Mouse (Mus musculus): ENCODE results near the gene Pla2g4b.

The Pla2g4b gene

DNA sequence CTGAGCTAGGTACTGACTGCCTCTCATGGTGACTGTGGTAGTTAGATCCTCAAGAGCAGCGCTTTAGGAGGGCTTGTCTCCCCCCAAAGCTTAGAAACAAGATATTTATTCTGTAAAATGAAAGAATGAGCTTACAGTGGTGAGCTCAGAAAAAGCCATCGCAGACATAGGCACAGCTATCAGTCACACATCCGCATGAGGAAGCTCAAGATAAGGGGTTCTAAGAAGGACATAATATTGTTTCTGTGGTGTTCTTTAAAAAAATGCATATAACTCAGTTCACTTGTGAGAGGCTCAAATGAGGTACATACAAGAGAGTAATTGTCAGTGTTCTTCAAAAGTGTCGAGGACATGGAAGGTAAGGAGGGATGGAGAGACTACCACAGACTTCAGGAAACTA, 17.3 kb upstream of the Pla2g4b start:
- DNase-seq (ENCODE audit: low spot score) = no peak

DNA sequence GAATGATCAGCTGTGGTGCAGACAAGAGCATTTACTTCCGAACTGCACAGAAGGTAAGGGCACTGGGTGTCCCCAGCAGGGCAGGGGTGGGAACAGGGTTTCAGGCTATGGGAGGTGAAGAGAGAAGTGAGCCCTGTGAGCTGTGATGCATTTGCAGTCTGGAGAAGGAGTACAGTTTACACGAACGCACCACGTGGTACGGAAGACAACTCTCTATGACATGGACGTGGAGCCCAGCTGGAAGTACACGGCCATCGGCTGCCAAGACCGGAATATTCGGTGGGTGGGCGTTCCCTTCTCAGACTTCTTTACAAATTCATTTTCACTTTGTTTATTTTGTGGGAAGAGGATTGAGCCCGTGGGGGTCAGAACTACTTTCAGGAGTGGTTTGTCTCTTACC, 15.6 kb upstream of the Pla2g4b start:
- no peak for DNase-seq (ENCODE audit: low spot score)

DNA sequence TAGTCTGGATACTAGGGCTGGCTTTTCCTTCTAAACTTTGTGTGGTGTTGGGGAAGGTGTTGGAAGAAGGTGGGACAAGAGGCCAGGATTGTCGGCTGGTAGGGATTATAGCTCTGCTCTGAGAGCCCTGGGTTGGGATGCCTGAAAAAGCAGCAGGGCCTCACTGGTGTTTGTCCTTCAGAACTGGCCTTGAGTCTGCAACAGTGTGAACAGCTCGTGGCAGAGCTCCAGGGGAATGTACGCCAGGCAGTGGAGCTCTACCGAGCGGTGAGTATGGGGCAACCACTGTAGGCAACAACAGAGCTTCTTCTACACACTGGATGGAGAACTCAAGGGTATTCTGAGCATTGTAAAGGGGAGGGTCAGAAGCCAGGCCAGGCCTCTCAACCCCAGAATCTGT, 8.9 kb upstream of the Pla2g4b start:
- DNase-seq (ENCODE audit: low spot score) = no peak

DNA sequence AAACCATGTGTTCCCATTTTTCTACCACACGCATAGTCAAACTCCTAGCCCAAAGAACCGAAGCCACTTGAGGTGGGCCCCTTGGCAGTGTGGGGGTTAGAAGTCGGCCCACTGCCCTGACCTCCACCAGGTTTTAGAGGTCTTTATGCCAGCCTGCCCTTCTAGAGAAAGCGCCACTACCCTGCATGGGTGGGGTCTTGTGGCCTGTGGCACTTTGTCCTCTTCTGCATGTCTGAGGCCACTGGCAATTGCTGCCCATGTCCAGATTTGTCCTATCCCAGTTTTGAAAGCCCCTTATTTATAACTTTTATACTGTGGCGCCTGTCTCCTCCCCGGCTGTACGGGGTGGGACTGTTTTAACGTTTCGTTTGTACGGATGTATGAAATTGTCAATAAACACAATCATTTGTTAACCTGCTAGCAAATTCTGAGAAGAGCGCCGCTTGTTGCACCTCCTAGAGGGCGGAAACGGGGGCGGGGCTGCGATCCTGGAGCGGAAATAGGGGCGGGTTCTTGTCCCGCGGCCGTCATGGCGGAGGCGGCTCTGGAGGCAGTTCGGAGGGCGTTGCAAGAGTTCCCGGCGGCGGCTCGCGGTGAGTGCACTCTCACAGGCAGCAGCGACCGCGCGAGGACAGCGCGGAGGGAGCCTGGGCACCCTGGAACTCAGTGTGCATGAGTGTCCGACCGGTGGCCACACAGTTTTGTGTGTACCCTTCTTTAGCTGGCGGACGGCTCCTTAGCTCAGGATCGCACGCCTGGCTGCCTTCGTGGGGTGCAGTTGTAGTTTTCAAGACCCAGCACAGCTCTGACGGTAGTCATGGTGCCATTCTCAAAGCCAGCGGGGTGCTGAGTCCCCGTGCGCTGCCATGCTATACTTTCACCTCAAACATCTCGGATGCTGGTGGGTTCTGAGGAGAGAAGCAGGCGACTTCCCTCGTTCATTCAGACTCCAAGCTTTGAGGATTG, 6.0 kb upstream of the Pla2g4b start, which contains the start of the genes Jmjd7 and Gm28042:
TSS of gene Jmjd7 (plus strand) at position 500 of the 966 bp plus-strand sequence.
TSS of gene Gm28042 (plus strand) at position 510 of the 966 bp plus-strand sequence.
- DNase-seq (ENCODE audit: low spot score) = peak; percentile 72

DNA sequence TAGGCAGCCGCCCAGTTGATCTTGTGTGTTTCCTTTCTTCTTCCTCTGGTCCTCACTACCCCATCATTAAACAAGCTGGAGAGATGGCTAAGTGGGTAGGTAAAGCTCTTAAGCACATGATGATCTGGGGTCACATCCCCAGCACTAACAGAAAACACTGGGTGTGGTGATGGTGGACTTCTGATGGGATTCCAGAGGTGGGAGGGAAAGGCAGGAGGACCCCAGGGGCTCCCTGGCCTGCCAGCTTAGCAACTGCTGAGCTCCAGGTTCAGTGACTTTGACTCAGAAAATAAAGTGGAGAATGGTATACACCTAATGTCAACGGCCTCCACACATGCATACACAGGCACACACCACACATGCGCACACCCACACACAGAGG, 5.3 kb upstream of the Pla2g4b start:
- no peak for DNase-seq (ENCODE audit: low spot score)

DNA sequence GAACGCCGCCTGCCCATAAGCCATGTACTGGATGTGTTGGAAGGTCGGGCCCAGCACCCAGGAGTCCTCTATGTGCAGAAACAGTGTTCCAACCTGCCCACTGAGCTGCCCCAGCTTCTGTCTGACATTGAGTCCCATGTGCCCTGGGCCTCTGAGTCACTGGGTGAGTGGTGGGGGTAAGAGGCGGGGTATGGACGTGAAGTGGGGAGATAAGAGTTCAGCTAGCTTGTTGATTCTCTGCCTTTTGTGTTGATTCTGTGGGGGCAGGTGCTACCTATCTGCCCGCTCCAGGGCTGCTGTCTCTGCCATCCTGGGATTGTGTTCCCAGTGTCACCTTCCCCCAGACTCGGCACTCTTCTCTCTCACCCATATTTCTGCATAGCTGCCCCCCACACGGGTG, 2.8 kb upstream of the Pla2g4b start:
- no peak for DNase-seq (ENCODE audit: low spot score)

DNA sequence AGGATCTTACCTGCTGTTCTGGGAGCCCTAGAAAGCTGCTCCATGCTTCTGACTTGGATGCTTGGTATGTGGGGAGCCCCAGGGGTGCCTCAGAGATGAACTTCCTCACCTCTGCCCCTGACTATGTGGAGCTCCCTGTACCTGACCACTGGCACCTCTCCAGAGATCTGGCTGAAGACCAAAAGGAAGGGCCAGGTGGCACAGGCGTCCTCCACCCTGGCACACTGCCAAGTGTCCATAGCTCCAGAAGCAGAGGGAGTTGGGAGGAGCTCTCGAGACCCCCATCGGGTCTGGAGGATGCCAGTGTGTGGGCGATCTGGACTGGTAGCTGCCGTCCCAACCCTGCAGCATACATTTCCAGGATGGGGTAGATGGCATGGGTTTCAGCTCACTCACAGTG, 509 bp downstream of the Pla2g4b start:
- DNase-seq (ENCODE audit: low spot score) = no peak

DNA sequence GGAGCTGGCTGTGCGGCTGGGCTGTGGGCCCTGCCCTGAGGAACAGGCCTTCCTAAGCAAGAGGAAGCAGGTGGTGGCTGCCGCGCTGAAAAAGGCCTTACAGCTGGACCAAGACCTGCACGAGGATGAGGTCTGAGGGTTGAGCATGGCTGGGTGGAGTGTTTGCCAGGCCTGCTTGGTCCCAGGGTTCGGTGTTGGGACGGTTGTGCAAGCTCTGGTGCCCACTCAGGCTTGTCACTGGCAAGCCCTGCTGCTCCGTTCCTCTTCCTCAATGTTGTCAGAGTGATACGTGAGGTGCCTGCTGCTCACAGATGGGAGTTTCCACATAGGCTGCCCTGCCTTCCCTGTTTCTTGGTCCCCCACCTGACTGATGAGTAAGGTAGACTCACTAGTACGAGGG, 4.5 kb downstream of the Pla2g4b start:
- DNase-seq (ENCODE audit: low spot score) = no peak

DNA sequence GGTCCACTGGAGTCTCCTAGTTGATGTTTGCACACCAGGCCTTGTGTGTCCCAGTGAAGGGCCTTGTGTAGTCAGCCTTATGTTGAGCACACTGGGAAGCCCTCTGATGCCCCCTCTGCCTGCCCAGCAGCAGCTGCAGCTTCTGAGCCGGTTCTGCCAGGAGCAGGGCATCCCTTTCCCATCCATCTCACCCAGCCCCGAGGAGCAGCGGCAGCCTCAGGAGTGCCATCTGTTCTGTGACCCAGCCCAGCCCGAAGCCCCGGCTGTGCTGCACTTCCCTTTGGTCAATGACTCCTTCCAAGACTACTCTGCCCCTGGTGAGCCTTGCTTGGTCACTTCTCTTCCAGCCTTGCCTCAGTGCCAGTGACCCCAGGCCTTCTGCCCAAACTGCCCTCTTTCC, 7.8 kb downstream of the Pla2g4b start:
- DNase-seq (ENCODE audit: low spot score) = no peak

DNA sequence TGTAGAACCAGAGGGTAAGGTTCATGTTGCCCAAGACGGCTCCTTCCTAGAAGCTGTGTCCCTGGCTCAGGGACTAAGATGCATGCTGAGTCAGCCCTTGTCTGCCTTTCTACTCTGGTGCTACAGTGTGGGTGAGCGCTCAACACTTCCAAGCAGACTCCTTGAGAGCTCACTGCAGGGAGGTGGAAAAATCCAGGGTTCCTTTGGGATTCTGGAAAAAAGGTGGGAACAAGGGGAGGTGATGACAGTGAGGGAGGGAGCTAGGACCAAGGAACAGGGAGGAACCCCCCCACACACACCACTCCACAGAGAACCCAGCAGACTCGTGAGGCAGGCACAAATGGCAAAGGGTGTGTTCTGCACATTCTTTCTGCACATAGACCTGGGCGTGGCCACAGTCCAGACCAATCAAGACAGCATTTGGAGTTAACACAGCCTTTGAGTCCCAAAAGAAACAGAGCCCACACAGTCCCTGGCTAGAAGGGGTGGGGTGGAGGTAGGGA, 10.9 kb downstream of the Pla2g4b start:
- no peak for DNase-seq (ENCODE audit: low spot score)

DNA sequence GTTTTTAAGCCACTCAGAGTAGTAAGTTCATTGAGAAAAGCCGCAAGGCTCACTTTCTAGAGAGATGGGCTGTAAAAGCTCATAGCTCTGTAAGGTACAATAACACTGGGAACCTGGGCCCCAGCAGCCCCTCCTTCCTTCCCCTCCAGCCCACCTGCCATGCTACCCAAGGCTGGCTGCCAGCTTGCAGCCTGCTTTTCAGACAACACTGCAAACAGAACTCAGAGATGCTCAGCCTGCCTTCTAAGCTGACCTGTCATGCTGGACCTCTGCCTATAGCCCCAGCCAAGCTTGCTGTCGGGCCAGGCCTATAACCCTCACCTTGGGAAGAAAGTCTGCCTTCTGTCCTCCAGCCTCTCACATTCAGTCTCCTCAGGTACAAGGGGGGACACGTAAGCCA, 11.5 kb downstream of the Pla2g4b start:
- DNase-seq (ENCODE audit: low spot score) = no peak

DNA sequence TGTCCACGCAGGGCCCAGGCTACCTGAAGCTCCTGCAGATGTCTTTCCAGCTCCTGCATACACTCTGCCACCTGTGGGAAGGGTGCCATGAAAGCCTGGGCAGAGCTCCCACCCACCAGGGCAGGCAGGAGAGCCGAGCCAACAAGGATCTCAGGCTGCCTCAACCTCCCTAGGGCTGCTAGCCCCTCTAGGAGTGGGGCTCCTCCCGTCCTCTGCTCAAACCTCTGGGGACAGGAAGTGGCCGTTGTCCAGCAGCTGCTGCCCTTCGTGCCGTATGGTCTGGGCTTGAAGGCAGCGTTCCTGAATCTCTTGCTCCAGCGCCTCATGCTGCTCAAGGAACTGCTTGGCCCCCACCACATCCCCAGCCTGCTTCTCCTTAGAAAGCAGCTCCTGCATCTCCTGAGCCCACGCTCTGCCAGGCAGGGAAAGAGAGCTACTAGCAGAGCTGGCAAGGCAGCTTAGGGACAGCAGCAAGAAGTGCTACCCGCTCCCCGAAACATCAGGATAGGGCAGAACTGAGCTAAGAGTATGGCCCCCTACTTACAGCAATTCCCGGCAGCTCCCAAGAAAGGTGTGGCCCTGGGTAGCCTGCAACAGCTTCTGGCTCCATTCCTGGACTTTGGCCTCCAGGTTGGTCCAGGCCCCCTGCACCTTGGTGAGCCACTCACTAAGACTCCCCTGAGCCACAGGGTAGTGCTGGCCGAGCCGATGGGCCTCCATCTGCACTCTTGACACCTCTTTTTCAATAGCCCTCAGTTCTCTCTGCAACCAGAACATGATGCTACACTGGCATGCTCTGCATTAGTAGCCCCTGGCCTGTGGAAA, 13.5 kb downstream of the Pla2g4b start:
- DNase-seq (ENCODE audit: low spot score) = no peak

DNA sequence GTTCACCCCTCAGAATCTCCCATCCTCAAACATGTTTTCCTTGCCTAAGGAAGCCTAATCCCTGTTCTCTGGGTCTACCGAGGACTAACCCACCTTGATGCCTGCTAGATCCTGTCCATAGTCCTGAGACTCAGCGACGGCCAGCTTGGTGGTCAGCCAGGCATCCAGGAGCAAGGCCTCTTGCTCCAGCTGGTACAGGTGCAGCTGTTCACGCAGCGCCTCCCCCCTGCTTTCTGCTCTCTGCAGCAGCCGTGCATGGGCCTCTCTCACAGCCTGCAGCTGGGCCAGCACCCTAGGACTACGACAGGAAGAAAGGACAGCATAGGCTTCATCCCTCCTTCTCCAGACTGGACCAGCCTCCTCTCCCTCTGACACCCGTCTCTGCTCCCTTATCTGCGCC, 15.0 kb downstream of the Pla2g4b start:
- no peak for DNase-seq (ENCODE audit: low spot score)

DNA sequence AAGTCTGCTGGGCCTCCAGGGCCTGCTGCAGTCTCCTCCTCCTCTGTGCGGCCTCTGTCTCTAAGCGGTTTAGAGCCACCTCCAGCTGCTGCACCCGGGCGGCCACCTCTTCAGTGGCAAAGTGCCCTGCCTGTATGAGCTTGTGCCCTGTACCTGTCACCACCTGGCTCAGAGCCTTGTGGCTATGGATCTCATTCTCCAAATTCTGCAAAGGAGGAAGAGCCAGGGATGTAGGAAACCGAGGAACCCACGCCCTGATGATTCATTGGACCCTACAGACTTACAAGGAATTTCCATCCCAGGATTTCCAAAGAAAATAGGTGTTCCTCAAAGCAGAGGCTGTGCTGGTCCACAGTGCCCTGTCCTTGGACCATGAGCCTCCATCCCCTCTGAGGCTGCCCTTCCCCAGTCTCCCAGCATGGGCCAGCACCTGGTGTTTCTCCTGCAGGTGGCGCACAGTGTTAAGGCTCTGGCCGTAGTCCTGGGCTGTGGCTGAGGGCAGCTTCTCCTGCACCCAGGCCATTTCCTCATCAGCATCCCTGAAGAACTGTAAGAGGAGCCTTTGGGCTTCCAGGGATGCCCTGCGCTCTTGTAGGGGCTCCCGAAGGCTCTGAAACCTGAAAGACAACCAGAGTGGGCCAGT, 16.5 kb downstream of the Pla2g4b start:
- DNase-seq (ENCODE audit: low spot score) = no peak

DNA sequence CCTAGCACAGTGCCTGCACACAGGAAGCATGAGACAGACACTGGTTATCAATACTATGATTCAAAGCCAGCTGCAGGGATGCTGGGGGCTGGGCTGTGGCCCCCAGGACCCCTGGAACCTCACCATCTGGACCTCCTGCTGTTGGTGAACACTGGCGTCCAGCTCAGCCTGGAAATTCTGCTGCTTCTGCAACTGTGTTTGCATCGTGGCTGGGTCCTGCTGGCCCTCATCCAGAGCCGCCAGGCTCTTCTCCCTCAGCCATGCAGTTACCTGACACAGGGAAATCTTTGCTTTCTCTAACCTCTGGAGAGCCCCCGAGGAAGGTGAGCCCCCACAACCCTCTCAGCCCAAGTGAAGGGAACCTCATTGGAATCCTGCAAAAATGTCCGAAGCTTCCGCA, 18.2 kb downstream of the Pla2g4b start:
- DNase-seq (ENCODE audit: low spot score) = no peak

DNA sequence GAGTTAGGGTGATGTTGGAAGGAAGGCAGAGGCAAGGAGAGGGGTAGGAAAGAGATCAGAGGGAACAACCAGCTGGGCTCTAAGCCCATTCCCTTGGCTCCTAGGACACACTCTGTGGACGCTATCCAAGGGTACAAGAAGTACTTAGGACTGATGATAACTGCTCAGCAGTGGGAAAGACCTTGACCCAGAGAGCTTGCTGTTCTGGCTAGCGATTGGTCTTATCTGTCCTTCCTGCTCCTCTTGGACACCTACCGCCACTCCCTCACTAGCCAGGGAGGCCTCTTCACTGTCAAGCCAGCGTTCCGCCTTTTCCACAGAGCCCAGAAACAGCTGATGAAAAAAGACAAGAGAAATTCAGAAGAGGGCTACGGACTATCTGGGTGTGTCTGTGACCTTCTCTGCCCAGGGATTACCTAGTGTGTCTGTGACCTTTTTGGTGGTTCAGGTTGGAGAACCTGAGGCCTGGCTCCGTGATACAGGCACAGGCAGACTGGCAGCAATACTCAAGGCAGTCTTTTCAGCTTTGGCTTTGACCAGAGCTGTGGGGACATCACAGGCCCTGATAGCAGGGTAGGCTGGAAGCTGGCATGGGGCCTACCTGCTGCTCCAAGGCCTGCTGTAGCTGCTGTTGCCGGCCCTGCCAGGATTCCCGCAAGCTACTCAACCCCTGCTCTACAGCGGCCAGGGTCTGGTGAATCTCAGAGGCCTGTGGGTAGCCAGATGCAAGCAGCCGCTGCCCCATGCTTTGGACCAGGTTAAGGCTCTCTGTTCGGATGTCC, 21.7 kb downstream of the Pla2g4b start:
- DNase-seq (ENCODE audit: low spot score) = no peak

DNA sequence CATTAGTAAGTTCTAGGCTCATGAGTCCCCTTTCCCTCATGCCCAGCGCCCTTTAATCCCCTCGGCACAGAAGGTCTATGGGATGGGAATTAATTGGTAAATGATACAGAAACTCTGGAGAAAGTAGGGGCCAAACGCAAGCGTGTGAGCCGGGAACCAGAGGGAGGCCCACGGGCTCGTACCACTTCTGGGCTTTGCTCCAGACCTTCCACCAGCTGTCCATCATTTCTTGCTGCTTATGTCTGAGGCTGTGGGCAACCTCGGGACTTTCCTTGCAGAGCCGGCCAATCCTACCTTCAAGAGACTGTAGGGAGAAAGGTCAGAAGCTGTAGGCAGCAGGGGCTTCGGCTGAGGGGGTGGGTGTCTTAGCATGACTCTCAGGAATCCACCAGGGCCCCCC, 22.7 kb downstream of the Pla2g4b start:
- DNase-seq (ENCODE audit: low spot score) = no peak

DNA sequence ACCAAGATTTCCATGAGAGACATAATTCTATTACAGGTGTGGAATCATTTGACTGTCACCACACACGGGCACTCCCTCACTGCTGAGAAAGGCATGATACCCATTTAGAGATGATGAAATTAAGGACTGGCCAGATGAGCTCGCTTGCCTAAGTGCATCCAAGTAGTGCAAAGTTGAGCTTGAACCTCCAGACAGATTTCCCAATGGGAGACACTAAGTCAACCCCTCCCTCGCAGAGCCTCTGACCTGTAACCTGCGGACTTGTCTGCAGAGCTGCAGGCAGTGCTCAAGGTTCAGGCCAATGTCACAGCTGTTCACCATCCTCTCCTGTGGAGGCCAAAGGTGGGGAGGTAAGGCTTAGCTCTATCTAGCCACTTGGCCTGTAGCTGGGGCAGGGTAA, 25.6 kb downstream of the Pla2g4b start:
- DNase-seq (ENCODE audit: low spot score) = no peak

DNA sequence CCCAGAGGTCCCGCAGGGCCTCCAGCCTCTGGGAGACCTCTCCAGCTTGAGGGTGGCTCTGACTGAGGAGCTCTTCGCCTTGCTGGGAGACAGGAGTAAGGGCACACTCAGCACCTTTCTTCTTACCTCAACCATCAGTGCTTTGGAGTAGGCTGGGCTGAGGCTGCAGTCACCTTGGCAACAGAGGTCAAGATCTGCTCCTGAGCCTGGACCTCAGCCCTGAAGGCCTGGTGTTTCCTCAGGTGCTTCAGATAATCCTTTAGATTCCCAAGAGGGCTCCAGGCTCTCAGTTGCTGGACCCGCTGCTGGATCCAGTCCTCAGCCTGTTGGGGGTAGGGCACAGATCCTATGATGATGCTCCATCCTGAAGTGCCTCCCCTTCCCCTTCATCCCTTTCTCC, 26.2 kb downstream of the Pla2g4b start:
- no peak for DNase-seq (ENCODE audit: low spot score)

DNA sequence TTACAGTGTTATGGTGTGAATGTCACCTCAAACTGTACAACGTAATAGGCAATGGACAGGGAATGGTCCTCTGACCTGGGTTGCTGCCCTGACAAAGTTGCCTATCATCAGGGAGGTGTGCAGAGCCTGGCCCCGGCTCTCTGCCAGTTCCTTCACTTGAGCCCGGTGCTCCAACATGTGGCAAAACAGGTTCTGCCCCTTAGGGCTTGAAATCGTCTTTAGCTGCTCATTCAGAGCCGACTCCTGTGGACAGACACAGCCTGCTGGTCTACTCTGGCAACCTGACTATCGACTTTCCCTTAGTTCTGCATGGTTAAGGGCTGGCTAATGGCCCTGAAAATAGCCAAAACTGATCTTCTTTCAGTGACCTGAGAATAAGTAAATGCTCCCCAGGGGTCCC, 27.0 kb downstream of the Pla2g4b start:
- no peak for DNase-seq (ENCODE audit: low spot score)

DNA sequence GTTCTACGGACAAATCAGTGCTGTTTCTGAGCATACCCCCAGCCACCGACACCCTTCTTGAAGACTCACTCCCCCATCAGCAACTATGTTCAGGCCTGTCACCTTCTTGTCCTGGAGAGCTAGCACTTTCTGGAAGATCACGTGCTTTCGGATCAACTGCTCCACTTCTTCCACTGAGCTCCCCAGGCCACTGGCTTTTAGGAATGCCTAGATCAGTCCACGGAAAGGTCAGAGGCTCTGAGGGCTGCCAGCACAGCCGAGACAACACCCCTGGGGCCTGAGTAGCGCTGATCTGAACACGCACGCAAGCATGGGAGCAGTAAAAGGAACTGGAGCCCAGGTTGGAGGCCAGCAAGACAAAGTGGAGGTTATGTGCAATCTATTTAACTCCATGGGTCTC, 27.4 kb downstream of the Pla2g4b start:
- no peak for DNase-seq (ENCODE audit: low spot score)

DNA sequence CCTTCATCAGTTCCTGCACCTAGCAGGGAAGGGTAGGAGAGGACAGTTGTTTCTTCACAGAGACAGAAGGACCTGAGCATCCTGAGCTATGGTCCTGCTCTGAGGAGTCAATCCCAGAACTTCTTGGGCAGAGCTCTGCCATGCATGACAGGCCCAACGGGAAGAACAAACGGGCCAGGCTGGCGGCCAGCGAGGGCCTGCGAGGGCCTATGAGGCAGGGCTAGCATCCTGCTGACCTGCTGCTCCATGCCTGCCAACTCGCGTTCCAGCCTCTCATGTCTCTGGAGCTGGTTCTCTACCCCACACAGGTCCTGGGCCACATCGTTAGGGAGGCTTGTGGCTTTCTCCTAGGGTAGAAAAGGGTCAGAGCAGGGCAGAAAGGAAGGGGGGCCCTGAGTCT, 29.0 kb downstream of the Pla2g4b start:
- no peak for DNase-seq (ENCODE audit: low spot score)

Measured in layer of hippocampus, adult 9-10 months (tissue).